Mouse (Mus musculus): Measurements from ENCODE around the gene Lingo2. TPM values are rescaled to one million over a fixed set of nuclear protein-coding genes. Genes with fewer than 3 reads are reported as not detected.

Lingo2 gene
- polyA plus RNA-seq, 1 experiment from 2014 or later: 1.1 TPM

GRCm38 (mm10) chr4:35992005-35992763, 959.4 kb downstream of the Lingo2 start:
- Histone ChIP-seq H3K27ac (replicated peaks) (no peak overlapping the region), H3K9me3 (replicated peaks) (no peaks in the 10 kb centered on the region), H3K27me3 (ENCODE audit: low read depth, poor library complexity, severe bottlenecking) (no peaks in the 10 kb centered on the region), H3K4me3 (no peak overlapping the region), H3K36me3 (no peaks in the 10 kb centered on the region), H3K4me1 (no peaks in the 10 kb centered on the region)
- no peak for DNase-seq (ENCODE audit: low spot score)
- WGBS: 80% methylated on average over 2 of the region's 2 CpGs

DNA sequence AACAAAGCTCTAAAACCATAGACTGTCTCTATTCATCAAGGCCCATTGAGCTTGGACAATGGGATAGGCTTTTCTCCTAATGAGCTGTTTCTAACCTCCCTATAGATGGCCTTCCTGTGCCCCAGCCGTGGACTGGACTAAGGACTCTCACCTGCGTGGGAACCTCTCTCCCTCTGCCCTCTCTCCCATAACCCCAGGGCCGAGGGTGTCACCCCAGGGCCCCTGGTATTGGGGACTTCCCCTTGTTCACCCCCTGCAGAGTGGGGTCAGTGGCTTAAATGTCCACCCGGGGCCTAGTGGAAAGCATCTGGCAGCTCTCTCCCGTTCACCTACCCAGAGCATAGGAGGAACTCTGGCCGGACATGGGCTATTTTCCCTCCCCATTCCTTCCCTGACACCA, 965.5 kb downstream of the Lingo2 start:
- Histone ChIP-seq H3K27me3 (ENCODE audit: low read depth, poor library complexity, severe bottlenecking) (no peaks in the 10 kb centered on the region), H3K9me3 (replicated peaks) (no peaks in the 10 kb centered on the region), H3K36me3 (no peaks in the 10 kb centered on the region), H3K27ac (replicated peaks) (no peak overlapping the region), H3K4me3 (no peak overlapping the region), H3K4me1 (no peaks in the 10 kb centered on the region)
- no peak for DNase-seq (ENCODE audit: low spot score)
- 83% methylated on average over 6 of the region's 6 CpGs for WGBS

DNA sequence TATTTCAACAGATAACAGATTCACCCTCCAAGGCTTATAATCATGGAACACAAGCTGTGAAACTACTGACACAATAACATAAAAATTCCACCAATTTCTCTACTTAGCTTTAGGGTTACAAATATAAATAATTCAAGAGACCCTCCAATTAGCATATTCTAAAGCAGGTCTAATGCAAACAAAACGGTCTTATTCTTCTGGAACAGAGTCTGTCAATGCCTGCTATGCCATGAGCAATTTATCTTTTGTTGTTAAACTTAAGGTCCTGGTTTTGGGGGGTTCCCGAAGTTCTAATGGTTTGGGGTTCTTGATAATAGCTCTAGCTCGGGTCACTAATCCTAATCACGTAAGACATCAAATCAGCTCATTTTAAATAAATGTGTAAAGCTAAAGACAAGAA, 988.0 kb downstream of the Lingo2 start:
- Histone ChIP-seq H3K27me3 (ENCODE audit: low read depth, poor library complexity, severe bottlenecking) (no peaks in the 10 kb centered on the region), H3K9me3 (replicated peaks) (no peaks in the 10 kb centered on the region), H3K27ac (replicated peaks) (no peak overlapping the region), H3K4me1 (0 out of 2 replicates have a peak, but pooled peaks cover 4% of the 10 kb centered on the region), H3K36me3 (no peaks in the 10 kb centered on the region), H3K4me3 (no peak overlapping the region)
- no peak for DNase-seq (ENCODE audit: low spot score)
- 75% methylated on average over 4 of the region's 4 CpGs for WGBS

DNA sequence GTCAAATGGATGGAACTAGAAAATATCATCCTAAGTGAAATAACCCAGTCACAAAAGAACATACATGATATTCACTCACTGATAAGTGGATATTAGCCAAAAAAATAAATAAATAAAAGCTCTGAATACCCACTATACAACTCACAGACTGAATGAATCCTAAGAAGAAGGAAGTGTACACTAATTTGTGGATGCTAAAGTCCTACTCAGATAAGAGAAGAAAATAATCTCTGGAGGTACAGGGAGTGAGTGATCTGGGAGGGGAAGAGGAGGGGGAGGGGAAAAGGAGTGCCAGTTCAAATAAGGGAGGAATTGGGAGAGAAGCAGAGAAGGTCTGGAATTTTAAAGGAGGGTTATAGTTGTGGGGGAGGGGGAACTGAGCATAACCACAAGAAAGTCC, 999.7 kb downstream of the Lingo2 start:
- Histone ChIP-seq H3K27ac (replicated peaks) (no peak overlapping the region), H3K9me3 (replicated peaks) (no peaks in the 10 kb centered on the region), H3K36me3 (no peaks in the 10 kb centered on the region), H3K27me3 (ENCODE audit: low read depth, poor library complexity, severe bottlenecking) (no peaks in the 10 kb centered on the region), H3K4me3 (no peak overlapping the region), H3K4me1 (no peaks in the 10 kb centered on the region)
- no peak for DNase-seq (ENCODE audit: low spot score)

- 91% methylated on average over 3 of the region's 3 CpGs for WGBS
- no peaks in the 10 kb centered on the region for H3K36me3 ChIP-seq
- no peak for DNase-seq (ENCODE audit: low spot score)
- H3K27ac ChIP-seq (replicated peaks): no peak overlapping the region
- H3K27me3 ChIP-seq (ENCODE audit: low read depth, poor library complexity, severe bottlenecking): no peaks in the 10 kb centered on the region
- no peak overlapping the region for H3K4me3 ChIP-seq
- no peaks in the 10 kb centered on the region for H3K4me1 ChIP-seq
- H3K9me3 ChIP-seq (replicated peaks): no peaks in the 10 kb centered on the region
Measured at GRCm38 (mm10) chr4:35951251-35951650, 1000.3 kb downstream of the Lingo2 start.

DNA sequence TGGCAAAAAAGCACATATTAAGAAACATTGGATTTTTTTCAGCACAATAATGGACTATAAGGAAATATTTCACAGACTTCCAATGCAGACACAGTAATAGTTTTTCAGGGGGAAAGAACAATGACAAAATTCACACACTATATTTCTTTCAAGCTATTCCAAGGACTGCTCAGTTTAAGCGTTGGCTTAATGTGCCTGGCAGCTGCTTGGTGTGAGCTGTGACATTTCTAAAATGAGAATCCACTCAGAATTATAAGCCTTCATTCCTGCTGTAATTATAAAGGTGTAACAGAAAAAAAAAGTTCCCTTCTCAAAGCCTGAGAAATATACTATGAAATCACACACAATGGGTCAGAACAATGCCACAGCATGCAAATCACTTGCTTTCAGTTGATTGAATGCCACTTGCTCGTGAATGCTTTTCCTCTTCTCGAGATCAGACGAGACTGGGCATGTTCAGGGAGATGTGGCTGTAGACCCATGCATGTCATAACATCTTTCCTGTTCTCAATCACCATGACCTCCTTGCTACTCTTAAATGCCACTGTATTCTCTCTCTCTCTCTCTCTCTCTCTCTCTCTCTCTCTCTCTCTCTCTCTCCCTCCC, 1017.4 kb downstream of the Lingo2 start:
- no peak overlapping the region for H3K4me3 ChIP-seq
- DNase-seq (ENCODE audit: low spot score): no peak
- 45% methylated on average over 4 of the region's 4 CpGs for WGBS

GRCm38 (mm10) chr4:35927722-35928121, 1023.8 kb downstream of the Lingo2 start:
- Histone ChIP-seq H3K27me3 (ENCODE audit: low read depth, poor library complexity, severe bottlenecking) (no peaks in the 10 kb centered on the region), H3K4me3 (no peak overlapping the region), H3K36me3 (no peaks in the 10 kb centered on the region), H3K4me1 (no peaks in the 10 kb centered on the region), H3K9me3 (replicated peaks) (no peaks in the 10 kb centered on the region), H3K27ac (replicated peaks) (no peak overlapping the region)
- WGBS: 85% methylated on average over 2 of the region's 2 CpGs
- no peak for DNase-seq (ENCODE audit: low spot score)

More for the DNA sequence above, 1017.4 kb downstream of the Lingo2 start:
- no peaks in the 10 kb centered on the region for H3K36me3 ChIP-seq
- no peaks in the 10 kb centered on the region for H3K9me3 ChIP-seq (replicated peaks)
- no peaks in the 10 kb centered on the region for H3K27me3 ChIP-seq (ENCODE audit: low read depth, poor library complexity, severe bottlenecking)
- H3K4me1 ChIP-seq: no peaks in the 10 kb centered on the region
- H3K27ac ChIP-seq (replicated peaks): no peak overlapping the region

DNA sequence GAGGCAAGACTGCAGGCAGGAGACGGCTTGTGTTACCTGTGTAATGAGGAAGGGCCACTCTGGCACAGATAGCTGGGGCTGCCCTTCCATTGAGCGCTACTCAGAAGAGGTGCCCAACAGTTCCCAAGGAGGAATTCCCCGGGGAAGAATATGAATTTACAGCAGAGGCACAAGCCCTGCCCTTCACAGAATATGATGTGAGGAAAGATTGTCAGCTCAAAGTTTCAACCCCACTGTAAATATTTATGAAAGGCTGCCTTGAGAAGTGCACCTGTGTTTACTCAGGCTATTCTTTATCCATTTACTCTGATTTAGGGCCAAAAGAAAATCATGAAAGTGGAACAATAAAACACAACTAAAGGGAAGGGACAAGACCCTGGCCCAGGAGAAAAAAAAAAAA, 1034.1 kb downstream of the Lingo2 start:
- Histone ChIP-seq H3K27ac (replicated peaks) (no peak overlapping the region), H3K27me3 (ENCODE audit: low read depth, poor library complexity, severe bottlenecking) (no peaks in the 10 kb centered on the region), H3K9me3 (replicated peaks) (no peaks in the 10 kb centered on the region), H3K4me1 (no peaks in the 10 kb centered on the region), H3K4me3 (no peak overlapping the region), H3K36me3 (no peaks in the 10 kb centered on the region)
- WGBS: 85% methylated on average over 3 of the region's 3 CpGs
- DNase-seq (ENCODE audit: low spot score): no peak

GRCm38 (mm10) chr4:35897769-35898564, 1053.6 kb downstream of the Lingo2 start:
- DNase-seq (ENCODE audit: low spot score): no peak
- no peak overlapping the region for H3K27ac ChIP-seq (replicated peaks)

GRCm38 (mm10) chr4:35885591-35886542, 1065.7 kb downstream of the Lingo2 start:
- peak; percentile 24 for DNase-seq (ENCODE audit: low spot score)

More at GRCm38 (mm10) chr4:35897769-35898564, 1053.6 kb downstream of the Lingo2 start:
- Histone ChIP-seq H3K4me3 (no peak overlapping the region), H3K36me3 (no peaks in the 10 kb centered on the region), H3K27me3 (ENCODE audit: low read depth, poor library complexity, severe bottlenecking) (no peaks in the 10 kb centered on the region), H3K4me1 (no peaks in the 10 kb centered on the region; the same call in 1 of the 2 replicates), H3K9me3 (replicated peaks) (no peaks in the 10 kb centered on the region)
- 73% methylated on average over 1 of the region's 1 CpGs for WGBS

DNA sequence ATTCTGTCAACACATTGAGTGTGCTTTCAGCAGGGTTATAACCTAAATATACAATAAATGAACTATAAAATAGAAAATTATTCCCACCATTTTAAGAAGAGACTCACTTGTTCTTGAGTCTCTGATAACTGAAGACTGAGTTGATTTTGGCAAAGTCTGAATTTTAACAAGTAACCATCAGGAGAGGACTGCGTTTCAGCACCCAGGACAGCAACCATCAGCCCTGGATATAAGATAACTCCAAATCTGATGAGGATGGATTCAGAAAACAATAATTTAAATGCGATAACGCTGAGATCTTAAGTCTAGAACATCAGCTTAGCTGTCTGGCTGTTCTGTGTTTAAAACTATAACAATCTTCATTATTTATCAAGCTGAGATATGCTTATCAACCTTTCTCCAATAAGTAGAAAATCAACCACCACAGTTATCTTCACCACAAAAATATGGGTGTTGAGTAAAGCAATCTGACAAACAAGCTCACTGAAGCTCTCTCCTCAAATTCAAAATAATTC, 1066.5 kb downstream of the Lingo2 start:
- H3K9me3 ChIP-seq (replicated peaks): no peaks in the 10 kb centered on the region

More at GRCm38 (mm10) chr4:35885591-35886542, 1065.7 kb downstream of the Lingo2 start:
- Histone ChIP-seq H3K9me3 (replicated peaks) (no peaks in the 10 kb centered on the region), H3K4me1 (peaks cover 22% of the 10 kb centered on the region), H3K27ac (replicated peaks) (no peak overlapping the region), H3K4me3 (no peak overlapping the region), H3K27me3 (ENCODE audit: low read depth, poor library complexity, severe bottlenecking) (peaks cover 4% of the 10 kb centered on the region; the same call in 1 of the 2 replicates), H3K36me3 (no peaks in the 10 kb centered on the region)
- WGBS: 43% methylated on average over 5 of the region's 5 CpGs

DNA sequence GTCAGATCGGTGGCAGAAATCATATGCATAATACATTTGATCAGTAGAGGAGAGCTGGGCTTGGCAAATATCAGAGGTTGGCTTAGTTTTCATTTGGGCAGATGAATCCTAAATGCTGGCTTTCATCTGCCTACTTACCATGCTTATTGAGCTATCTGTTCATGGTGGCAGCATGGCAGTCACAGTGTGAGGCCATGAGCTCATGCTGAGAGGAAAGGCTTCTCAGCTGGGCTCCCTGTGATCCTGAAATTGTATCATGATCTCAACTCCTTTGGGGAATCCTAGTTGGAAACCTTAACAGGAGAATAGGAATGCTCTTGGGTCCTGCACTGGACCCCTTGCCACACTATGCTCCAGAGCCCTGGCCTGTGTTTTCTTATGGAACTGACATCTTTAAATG, 1105.0 kb downstream of the Lingo2 start:
- Histone ChIP-seq H3K9me3 (replicated peaks) (no peaks in the 10 kb centered on the region), H3K27me3 (ENCODE audit: low read depth, poor library complexity, severe bottlenecking) (no peaks in the 10 kb centered on the region)

More for the DNA sequence above, 1066.5 kb downstream of the Lingo2 start:
- Histone ChIP-seq H3K27ac (replicated peaks) (no peak overlapping the region), H3K36me3 (no peaks in the 10 kb centered on the region), H3K4me1 (peaks cover 22% of the 10 kb centered on the region), H3K27me3 (ENCODE audit: low read depth, poor library complexity, severe bottlenecking) (peaks cover 4% of the 10 kb centered on the region; the same call in 1 of the 2 replicates), H3K4me3 (no peak overlapping the region)
- DNase-seq (ENCODE audit: low spot score): peak; percentile 25
- 61% methylated on average over 3 of the region's 3 CpGs for WGBS

More for the DNA sequence above, 1105.0 kb downstream of the Lingo2 start:
- Histone ChIP-seq H3K4me1 (peaks cover 11% of the 10 kb centered on the region), H3K27ac (replicated peaks) (no peak overlapping the region), H3K4me3 (no peak overlapping the region), H3K36me3 (no peaks in the 10 kb centered on the region)
- no peak for DNase-seq (ENCODE audit: low spot score)
- 89% methylated on average over 1 of the region's 1 CpGs for WGBS
